Mouse (Mus musculus) brain, adult 2 months (tissue): ENCODE data around the gene Fars2.

Experiments used
- DNase-seq: peaks from one replicate; pipeline ENCODE4 v3.0.0; 2011; ENCODE audit warnings: low read depth, low spot score

The Fars2 gene

GRCm38 (mm10) chr13:36117143-36118014, at the start of gene Fars2, which contains the start of gene Lyrm4:
TSS of gene Fars2 (plus strand) at chr13:36117412.
TSS of gene Lyrm4 (minus strand) at chr13:36117526.
- peak; percentile 98 for DNase-seq

- DNase-seq = no peak
Observed at GRCm38 (mm10) chr13:36074484-36074883, 42.7 kb upstream of the Fars2 start.

- no peak for DNase-seq
Observed at GRCm38 (mm10) chr13:36081591-36081990, 35.6 kb upstream of the Fars2 start.

- peak; percentile 70 for DNase-seq
Observed at GRCm38 (mm10) chr13:36084701-36085100, 32.5 kb upstream of the Fars2 start.

- no peak for DNase-seq
Observed at GRCm38 (mm10) chr13:36085971-36086370, 31.2 kb upstream of the Fars2 start.

- peak; percentile 53 for DNase-seq
Observed at GRCm38 (mm10) chr13:36086608-36087391, 30.4 kb upstream of the Fars2 start.

GRCm38 (mm10) chr13:36087427-36087826, 29.8 kb upstream of the Fars2 start:
- DNase-seq = no peak

- DNase-seq = no peak
Observed at GRCm38 (mm10) chr13:36088168-36088567, 29.0 kb upstream of the Fars2 start.

- no peak for DNase-seq
Observed at GRCm38 (mm10) chr13:36096684-36097383, 20.4 kb upstream of the Fars2 start.

GRCm38 (mm10) chr13:36105591-36105990, 11.6 kb upstream of the Fars2 start:
- peak; percentile 84 for DNase-seq

GRCm38 (mm10) chr13:36108528-36108927, 8.7 kb upstream of the Fars2 start:
- no peak for DNase-seq

GRCm38 (mm10) chr13:36111331-36111730, 5.9 kb upstream of the Fars2 start:
- DNase-seq = no peak

- DNase-seq = no peak
Observed at GRCm38 (mm10) chr13:36113181-36113580, 4.0 kb upstream of the Fars2 start.

GRCm38 (mm10) chr13:36116520-36117142, 581 bp upstream of the Fars2 start:
- DNase-seq = peak; percentile 49

GRCm38 (mm10) chr13:36119684-36120083, 2.5 kb downstream of the Fars2 start:
- DNase-seq = no peak

- no peak for DNase-seq
Observed at GRCm38 (mm10) chr13:36120606-36121005, 3.4 kb downstream of the Fars2 start.

- peak; percentile 27 for DNase-seq
Observed at GRCm38 (mm10) chr13:36129360-36130054, 12.3 kb downstream of the Fars2 start.

- no peak for DNase-seq
Observed at GRCm38 (mm10) chr13:36131401-36131800, 14.2 kb downstream of the Fars2 start.

- DNase-seq = no peak
Observed at GRCm38 (mm10) chr13:36131992-36132649, 14.9 kb downstream of the Fars2 start.

- DNase-seq = no peak
Observed at GRCm38 (mm10) chr13:36139703-36140102, 22.5 kb downstream of the Fars2 start.
